Mouse (Mus musculus): Measurements from ENCODE around the gene Gm11549. TPM values are rescaled to one million over a fixed set of nuclear protein-coding genes. Genes with fewer than 3 reads are reported as not detected.

Gene Gm11549
- 19.2 and 19.5 TPM in 2 replicates for polyA plus RNA-seq (2012; rRNA removed)

DNA sequence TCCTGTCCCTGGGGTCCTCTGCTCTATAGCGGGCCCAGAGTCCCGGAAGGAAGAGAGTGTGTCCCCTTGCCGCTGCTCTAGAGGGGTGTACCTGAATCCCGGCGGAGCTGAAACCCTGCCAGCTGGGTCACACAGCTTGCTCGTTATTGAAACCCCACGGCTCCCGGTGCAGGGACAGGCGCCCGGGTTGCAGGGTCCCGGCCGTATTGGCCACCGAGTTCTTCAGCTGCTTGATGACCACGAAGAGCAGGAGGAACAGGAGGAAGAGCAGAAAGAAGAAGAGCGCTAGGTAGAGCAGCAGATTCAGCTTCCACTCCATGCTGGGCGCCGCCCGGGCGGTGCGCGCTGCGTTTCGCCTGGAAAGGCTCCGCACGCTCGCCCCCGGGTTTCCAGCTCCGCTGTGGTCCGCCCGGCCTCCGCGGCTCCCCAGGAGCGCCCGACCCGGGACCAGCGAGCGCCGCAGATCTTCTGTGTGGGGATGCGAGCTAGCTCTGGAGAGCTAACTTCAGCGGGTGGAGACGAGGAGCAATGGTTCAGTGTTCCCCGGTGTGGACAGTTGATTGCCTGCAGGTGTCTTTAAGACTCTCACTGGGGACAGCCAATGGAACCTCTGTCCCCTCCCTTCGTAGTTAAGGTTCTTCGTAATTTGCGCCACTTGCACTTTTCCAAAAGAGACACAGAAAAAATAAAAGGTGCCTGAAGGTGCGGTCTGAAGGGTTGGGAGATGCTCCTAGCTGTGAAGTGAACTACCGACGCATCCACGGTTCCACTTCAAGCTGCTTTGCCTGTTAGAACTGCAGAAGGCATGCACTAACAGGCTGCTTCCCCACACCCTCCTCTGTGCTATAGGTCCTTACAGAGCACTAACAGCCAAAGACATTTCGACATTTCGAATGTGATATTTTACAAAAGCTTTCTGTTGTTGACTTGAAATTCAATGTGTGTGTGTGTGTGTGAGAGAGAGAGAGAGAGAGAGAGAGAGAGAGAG lies at the start of gene Gm11549:
Gene Gm11549 (minus strand): TSS at position 741 of the 988 bp plus-strand sequence.
- peak in 1 of 2 experiments; percentile 58 for DNase-seq (ENCODE audit: extremely low spot score in 1 of 2, low spot score in 1 of 2)

DNA sequence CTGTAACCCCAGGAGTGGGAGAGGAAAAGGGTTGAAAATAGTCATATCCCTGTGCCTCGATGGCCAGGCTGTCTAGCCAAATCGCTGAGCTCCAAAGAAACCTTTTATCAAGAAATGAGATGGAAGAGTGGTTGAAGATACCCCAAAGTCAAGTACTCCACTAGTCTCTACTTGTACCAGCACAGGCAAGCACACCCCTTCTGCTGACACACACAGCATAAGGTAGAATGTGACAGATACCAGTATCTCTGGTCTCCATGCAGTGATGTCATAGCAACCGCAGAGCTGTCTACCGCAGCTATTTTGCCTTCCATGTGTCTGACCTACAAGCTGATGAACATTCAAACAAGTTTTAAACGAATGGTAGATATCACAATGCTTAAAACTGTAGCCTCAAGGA lies 48.2 kb upstream of the Gm11549 start:
- DNase-seq (ENCODE audit: extremely low spot score in 1 of 2, low spot score in 1 of 2): no peak

DNA sequence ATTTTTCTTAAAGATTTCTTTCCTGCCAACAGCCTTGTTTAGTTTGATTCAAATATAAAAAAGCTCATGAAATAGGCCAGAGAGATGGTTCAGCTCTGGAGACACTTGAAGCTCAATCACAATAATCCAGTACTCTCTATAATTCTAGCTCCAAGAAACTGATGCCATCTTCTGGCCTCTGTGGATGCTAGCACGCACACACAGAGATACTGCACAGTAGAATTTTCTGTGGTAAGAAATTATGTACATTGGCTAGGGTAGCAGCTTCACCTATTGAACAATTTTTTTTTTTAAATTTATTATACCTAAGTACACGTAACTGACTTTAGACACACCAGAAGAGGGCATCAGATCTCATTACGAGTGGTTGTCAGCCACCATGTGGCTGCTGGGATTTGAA lies 42.1 kb upstream of the Gm11549 start:
- DNase-seq (ENCODE audit: extremely low spot score in 1 of 2, low spot score in 1 of 2): no peak

DNA sequence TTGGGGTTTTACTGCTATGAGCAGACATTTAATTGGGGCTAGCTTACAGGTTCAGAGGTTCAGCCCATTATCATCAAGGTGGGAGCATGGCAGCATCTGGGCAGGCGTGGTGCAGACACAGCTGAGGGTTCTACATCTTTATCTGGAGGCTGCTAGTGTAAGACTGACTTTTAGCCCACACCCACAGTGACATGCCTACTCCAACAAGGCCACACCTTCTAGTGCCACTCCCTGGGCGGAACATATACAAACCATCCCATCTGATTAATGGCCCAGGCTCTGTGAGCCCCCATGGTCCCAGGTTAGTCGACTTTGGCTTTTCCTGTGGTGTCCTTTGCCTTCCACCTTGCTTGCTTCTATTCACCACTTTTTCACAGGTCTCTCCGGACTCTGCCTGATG lies 38.0 kb upstream of the Gm11549 start:
- no peak for DNase-seq (ENCODE audit: extremely low spot score in 1 of 2, low spot score in 1 of 2)

DNA sequence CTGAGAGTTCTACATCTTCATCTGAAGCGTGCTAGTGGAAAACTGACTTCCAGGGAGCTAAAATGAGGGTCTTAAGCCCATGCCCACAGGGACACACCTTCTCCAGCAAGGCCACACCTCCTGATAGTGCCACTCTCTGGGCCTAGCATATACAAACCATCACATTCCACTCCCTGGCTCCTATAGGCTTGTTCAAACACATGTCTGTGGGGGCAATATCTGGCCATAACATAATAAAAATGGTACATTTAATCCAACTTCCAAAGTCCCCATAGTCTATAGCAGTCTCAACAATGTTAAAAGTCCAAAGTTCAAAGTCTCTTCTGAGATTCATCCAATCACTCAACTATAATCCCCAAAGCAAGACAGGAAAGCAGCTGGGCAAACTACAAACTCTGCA lies 36.0 kb upstream of the Gm11549 start:
- DNase-seq (ENCODE audit: extremely low spot score in 1 of 2, low spot score in 1 of 2): no peak

DNA sequence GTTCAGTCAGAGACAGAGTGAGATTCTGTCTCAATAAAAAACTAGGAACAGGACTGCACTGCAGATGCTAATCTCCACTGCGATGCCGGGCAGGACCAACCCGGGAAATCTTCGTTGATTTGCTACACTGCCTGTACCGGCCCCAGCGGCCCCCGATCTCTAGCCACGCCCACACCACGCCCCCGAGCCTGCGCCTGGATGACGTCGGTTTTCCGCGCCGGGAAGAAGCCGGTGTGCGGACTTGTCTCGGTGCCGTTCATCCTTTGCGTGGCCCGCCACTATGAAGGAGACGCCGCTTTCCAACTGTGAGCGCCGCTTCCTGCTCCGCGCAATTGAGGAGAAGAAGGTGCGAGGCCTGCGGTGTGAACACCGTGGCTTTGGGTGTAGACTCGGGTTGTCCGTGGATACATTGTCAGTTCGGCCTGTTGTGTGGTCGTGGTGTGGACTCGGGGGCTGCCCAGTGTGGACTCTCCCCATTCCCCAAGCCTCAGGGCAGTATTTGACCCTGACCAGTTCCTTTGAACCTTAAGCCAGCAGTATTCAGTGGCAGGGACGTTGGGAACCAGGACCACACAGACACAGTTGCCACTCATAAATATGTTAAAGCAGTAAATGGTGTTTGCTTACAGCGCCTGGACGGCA lies 30.9 kb upstream of the Gm11549 start, which contains the start of gene Exosc9:
Gene Exosc9 (plus strand): TSS at position 201 of the 642 bp plus-strand sequence.
- peak; percentile 89 to 98 for DNase-seq (ENCODE audit: extremely low spot score in 1 of 2, low spot score in 1 of 2)

DNA sequence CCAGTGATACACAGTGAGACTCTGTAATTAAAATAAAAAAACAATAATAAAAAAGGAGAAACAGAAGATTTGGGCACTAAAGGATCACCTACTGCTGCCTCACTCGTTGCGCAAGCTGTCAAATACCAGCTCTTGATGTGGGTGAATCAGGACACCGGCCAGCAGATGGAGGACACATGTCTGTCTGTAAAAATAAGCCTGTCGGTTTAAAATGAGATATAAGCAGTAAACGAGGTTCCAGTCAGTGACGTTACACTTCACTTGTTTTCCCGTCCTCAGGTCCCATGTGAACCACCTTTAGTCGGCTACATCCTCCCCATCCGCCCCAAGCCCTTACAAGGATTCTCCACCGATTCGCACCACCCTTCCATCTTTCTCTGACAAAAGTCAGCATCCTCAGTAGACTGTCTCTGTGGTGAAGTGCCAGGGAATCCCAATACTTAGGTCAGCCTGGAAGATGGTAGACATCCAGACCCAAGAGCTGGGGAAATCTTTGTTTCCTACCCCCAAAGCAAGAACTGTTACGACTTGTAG lies 30.3 kb upstream of the Gm11549 start:
- no peak for DNase-seq (ENCODE audit: extremely low spot score in 1 of 2, low spot score in 1 of 2)

DNA sequence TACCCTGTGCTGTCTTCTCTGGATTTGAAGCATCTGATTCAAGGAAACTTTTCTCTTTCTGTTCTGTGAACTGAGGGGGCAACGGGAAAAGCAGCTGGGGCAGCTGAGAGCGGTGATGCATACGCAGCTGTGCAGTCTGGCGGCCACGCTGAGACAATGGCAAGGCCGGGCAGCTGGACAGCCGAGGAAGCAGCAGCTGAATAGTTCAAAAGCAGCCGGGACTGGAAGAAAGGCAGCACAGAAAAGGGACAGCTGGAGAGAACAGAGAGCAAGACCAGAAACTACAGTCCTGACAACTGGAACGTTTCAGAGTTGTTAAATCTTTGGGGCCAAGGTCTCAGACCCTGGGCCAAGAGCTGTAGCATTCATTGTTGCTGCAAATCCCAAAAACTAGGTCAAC lies 29.7 kb upstream of the Gm11549 start:
- DNase-seq (ENCODE audit: extremely low spot score in 1 of 2, low spot score in 1 of 2): peak in 1 of 2 experiments; percentile 49

DNA sequence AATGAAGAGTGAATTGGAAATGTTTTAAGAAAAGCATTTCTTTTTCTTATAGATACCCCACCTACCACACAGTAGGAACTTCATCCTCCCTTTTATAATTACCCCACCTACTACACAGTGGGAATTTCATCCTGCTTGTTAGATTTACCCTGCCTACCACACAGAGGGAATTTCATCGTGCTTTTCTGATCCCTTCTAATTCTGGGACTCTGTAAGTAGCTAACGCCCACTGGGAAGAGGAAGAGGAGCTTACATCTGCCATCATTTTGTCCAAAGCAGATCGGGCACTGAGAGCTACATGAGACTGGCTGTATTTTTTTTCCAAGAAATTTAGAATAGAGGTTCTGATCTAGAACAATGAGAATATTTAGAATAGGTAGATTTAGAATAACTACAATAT lies 23.3 kb upstream of the Gm11549 start:
- DNase-seq (ENCODE audit: extremely low spot score in 1 of 2, low spot score in 1 of 2): no peak

DNA sequence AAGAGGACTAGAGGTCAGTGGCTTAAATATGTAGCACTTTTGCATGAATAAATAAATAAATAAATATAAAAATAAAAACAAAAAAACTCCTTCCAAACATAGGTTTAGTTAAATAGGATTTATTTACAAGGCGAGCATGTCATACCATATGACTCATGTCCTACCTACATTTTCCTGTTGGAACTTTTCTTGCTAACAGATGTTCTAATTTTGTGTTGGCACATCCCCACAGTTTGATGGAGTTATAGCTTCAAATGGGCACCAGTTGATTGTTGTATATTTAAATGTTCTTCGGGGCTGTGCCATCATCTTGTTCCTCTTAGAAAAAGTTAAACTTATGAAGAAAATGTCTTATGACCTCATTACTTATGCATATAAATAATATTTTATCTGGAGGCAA lies 19.8 kb upstream of the Gm11549 start:
- no peak for DNase-seq (ENCODE audit: extremely low spot score in 1 of 2, low spot score in 1 of 2)

DNA sequence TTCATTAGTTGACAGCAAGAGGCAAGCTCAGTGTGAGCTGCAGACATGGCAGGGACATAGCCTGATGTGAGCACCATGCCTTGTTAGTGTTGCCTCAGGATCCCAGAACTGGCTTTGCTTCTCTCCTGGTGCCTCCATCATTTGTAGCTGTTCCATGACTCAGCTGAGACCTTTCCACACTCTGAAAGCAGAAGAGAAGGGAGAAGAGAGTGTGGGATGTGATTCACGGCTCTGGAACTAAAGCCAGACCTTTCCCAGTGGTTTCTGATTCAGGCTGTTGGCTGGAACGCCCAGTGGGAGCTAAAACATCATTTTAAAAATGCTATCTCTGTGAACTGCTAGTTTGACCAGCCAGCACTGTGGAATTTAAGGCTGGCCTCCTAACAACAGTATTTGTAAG lies 19.1 kb upstream of the Gm11549 start:
- DNase-seq (ENCODE audit: extremely low spot score in 1 of 2, low spot score in 1 of 2): peak; percentile 28 to 70

DNA sequence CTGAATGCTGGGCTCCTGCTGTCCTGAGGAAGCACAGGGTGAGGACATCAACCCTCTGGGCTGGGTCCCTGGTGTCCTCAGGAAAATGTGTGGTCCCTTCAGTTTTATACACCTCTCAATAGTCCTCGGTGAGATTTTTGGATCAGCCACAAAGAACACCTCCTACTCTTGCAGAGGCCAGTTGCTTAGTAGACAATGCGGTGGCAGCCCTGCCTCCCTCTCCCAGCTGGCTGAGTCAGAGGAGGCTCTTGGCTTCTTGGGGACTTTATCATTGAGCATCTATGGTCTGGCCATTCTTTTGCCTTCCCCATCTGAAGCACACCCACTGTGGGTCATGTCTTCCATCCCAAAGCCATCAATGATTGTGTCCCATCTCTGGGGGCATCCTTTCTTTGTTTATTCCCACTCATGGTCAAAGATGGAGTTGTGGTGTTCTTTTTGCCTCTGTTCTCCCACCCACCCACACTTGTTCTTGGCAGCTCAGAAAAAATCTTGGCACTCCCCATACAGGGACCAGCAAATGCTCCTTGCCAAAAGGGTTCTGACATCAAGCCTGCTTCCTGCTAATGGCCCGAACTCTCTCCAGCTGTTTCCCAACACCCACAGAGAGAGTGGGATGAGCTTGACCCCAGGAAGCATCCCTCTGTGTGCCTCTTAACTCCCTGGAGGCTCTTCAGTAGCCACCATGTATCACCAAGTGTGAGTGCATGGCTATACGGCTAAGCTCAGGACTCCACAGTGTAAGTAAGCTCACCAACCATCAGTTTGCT lies 16.3 kb upstream of the Gm11549 start:
- peak in 1 of 2 experiments; percentile 31 for DNase-seq (ENCODE audit: extremely low spot score in 1 of 2, low spot score in 1 of 2)

DNA sequence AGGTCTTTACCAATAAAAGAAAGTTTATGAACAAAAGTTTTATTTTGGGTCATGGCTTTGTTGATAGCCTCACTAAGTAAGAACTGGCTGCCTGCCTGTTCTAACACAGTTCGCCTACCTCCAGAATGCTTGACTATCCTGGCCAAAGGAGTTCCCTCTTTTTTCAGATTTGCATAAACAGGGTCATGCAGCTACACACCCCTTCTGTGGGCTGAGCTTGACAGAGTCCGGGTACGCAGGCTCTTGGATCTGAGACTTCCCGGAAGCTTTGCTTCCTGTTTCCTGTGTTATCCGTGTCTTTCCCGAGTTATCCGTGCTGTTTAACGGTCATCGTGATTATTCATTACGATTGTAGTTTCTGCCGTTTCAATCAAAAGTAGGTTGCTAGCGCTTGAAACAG lies 14.4 kb upstream of the Gm11549 start:
- no peak for DNase-seq (ENCODE audit: extremely low spot score in 1 of 2, low spot score in 1 of 2)

DNA sequence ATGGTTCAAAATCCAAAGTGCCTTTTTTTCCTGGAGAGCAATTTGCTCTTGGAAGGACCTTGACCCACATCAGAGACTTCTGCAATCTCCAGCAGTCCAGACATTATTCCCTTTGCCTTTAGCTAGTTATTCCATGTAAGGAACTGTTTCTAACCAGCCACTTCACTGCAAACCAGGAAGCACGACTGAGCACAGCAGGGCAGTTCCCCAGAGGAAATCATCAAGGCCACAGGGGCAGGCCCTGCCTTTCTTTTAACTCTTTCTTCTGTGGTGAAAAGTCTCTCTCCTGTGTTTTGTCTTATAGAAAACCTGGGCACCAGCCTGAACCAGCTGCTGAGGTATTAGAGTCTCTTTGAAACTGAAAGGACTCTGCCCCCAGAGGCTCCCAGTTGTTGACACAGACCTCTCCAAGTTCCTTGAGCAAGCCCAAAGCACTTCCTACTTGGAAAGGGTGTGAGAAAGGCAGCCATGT lies 11.6 kb upstream of the Gm11549 start:
- no peak for DNase-seq (ENCODE audit: extremely low spot score in 1 of 2, low spot score in 1 of 2)

DNA sequence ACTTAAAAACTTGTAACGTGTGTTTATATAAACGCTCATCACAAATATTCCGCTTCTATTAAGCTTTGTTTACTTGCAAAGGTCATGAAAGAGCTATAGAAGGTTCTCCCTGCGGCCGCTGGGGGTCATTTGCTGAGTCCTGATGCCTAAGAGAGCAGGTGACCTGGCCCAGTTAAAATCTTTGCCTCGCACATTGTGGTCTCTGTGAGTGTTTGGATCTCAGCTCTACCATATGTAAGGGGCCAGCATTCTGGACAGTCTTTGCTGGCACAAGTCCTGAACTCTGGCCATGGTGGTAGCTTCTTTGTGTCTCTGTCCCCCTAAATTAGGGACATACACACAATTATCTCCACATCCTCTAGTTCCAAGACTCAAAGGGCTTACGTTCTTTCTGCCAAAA lies 11.1 kb upstream of the Gm11549 start:
- no peak for DNase-seq (ENCODE audit: extremely low spot score in 1 of 2, low spot score in 1 of 2)

DNA sequence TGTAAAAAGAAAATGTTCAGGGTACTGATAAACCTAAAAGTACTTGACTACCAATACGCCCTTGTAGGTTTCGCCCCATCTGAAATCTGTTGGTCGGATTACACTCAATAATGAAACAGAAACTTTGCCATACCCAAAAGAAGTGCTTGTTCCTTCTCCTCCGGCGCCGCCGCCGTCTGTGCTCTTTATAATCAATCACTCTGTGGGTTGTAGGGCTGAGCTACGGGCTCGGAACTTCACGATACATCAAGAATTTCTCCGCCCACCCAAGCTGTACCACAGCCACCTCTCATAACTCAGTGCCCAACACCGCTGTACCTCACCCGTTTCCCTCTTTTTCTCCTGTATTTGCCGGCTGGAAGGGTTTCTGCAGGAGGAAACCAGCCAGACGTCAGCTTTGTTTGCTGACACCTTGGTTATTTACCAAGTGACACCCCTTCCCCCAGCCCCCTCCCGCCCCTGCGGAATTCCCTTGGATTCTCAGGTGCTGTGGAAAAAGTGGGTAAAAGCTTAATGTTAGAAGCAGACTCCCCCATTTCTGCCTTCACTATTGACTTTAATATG lies 10.4 kb upstream of the Gm11549 start:
- DNase-seq (ENCODE audit: extremely low spot score in 1 of 2, low spot score in 1 of 2): no peak

DNA sequence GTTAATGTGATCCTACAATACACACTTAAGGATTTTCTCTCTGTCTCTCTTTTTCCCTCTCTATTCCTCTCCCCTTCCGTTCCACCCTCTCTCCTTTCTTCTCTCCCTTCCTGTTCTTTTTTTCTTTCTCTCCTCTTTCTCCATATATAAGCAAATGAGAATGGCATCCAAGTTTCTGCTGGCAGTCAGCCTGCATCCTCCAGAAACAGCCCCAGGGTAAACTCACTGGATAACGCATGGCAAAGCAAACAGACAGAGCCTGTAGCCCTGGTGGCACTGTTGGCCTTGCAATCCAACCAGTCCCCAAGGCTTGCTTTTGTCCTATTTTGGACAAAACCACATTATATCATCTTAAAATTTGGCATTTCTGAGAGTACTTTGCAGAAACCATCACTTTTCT lies 9.6 kb upstream of the Gm11549 start:
- peak in 1 of 2 experiments; percentile 68 for DNase-seq (ENCODE audit: extremely low spot score in 1 of 2, low spot score in 1 of 2)

DNA sequence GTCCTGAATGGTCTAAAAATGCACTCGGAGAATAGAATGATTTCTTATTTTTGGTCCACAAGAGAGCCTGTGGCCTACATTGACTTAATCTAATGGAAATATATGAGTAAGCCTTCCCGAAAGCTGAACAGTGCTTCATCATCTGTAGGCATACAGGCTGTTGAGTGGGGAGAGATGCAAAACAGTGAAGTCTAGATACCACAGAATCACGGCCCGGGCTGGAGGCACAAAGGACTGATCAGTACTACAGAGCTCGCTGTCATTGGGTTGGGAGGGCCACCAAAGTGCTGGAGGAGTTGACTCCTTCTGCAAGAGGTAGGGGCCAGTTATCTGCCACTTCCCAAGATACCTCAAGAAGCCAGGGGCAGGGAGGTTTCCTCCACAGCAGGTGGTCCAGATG lies 9.2 kb upstream of the Gm11549 start:
- peak in 1 of 2 experiments; percentile 51 for DNase-seq (ENCODE audit: extremely low spot score in 1 of 2, low spot score in 1 of 2)

DNA sequence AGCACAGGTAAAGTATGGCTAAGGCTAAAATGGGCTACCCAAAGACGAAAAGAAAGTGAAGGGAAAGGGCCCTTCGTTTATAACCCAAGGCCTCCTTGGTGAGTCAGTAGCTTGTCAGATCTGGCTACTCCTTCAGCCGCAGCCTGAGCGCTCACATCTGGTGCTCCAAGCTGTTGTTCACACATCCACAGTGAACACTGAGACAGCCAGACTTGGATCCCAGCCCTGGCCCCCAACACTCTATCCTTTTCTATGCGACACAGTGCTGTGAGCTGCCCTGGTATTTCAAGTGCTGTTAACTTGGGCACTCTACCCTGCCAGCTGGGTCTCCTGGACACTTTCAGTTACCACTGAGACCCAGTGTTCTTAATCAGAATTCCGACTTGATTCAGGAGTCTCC lies 8.7 kb upstream of the Gm11549 start:
- DNase-seq (ENCODE audit: extremely low spot score in 1 of 2, low spot score in 1 of 2): peak; percentile 73 to 88

DNA sequence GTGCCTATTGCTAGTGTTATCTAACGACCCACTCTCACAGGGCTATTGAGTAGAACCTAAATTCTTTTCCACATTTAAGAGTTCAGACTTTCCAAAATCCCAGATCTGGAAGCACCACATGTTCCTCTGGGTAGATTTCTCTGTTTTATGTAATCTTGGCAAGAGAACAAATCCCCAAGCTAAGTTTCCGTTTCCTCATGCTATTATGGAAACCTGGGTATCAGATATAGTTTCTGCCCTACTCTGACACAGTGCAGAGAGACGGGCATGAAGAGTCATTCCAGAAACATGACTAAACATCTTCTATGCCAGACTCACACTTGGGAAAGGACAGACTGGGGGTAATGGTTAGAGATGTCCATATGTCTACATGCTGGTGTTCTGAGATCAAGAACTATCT lies 2.9 kb upstream of the Gm11549 start:
- DNase-seq (ENCODE audit: extremely low spot score in 1 of 2, low spot score in 1 of 2): no peak
